Mouse (Mus musculus): ENCODE measurements around the gene Fbxo7. TPM values are rescaled to one million over a fixed set of nuclear protein-coding genes. Genes with fewer than 3 reads are reported as not detected.

Fbxo7 gene
- polyA plus RNA-seq, 1 experiment from 2014 or later, result 33.3 TPM

DNA sequence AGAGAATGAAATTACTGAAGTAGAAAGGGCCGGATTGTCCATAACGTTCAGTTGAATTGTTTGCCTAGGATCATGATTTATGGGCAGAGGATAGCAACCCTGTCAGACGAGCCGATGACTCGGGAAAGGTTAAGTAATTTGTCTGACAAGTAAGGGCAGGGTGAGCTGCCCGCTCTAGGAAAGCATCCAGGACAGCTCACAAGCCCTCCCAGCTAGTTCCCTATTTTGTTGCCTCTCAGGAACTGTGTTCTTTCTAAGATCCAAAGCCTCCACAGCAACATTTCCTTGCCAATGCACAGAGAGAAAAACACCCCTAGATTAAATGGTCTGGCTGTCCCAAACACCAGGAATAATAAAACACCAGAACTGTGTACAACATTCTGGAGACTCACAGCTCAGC, 11.1 kb upstream of the Fbxo7 start:
- H3K27ac ChIP-seq (ENCODE audit: low read depth, low read length), result no peak overlapping the region
- ATAC-seq (ENCODE audit: low FRiP score, low TSS enrichment), result no peak
- WGBS, result 7% methylated on average over 6 of the region's 6 CpGs
- 0 out of 2 replicates have a peak, but pooled peaks cover 13% of the 10 kb centered on the region for H3K27me3 ChIP-seq (ENCODE audit: control insufficient read depth, insufficient read depth, low read length)
- no peaks in the 10 kb centered on the region for H3K4me1 ChIP-seq (ENCODE audit: control insufficient read depth, insufficient read depth, low read length)
- no peaks in the 10 kb centered on the region for H3K36me3 ChIP-seq (ENCODE audit: control insufficient read depth, insufficient read depth, low read length)
- H3K9ac ChIP-seq (ENCODE audit: low read depth, low read length), result no peak overlapping the region
- no peaks in the 10 kb centered on the region for H3K9me3 ChIP-seq (ENCODE audit: control insufficient read depth, low read length)
- no peak overlapping the region for H3K4me3 ChIP-seq (ENCODE audit: low read length)
- H3K4me2 ChIP-seq (replicated peaks; ENCODE audit: low read depth, low read length), result no peak overlapping the region

DNA sequence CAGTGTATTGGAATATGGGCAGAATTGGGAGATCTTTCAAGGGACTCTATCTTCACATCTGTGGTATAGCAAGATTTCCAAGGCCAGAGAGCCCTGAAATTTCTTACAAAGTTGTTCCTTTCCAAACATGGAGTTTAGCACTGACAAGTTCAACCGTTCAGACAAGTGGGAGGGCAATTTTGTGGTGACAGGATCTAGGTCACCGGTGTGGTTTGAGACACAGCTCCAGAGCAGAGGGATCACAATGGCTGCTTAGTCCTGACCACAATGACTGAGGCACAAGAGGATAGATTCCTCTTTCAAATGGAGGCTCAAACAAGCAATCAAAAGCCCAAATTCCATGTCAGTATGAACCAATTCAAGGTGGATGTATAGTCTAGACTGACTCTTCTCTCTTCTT, 10.6 kb upstream of the Fbxo7 start:
- Histone ChIP-seq H3K27me3 (ENCODE audit: control insufficient read depth, insufficient read depth, low read length) (0 out of 2 replicates have a peak, but pooled peaks cover 13% of the 10 kb centered on the region), H3K36me3 (ENCODE audit: control insufficient read depth, insufficient read depth, low read length) (no peaks in the 10 kb centered on the region), H3K4me1 (ENCODE audit: control insufficient read depth, insufficient read depth, low read length) (no peaks in the 10 kb centered on the region), H3K9ac (ENCODE audit: low read depth, low read length) (no peak overlapping the region), H3K4me2 (replicated peaks; ENCODE audit: low read depth, low read length) (no peak overlapping the region), H3K9me3 (ENCODE audit: control insufficient read depth, low read length) (no peaks in the 10 kb centered on the region), H3K27ac (ENCODE audit: low read depth, low read length) (no peak overlapping the region), H3K4me3 (ENCODE audit: low read length) (no peak overlapping the region)
- 77% methylated on average over 2 of the region's 2 CpGs for WGBS
- no peak for ATAC-seq (ENCODE audit: low FRiP score, low TSS enrichment)

DNA sequence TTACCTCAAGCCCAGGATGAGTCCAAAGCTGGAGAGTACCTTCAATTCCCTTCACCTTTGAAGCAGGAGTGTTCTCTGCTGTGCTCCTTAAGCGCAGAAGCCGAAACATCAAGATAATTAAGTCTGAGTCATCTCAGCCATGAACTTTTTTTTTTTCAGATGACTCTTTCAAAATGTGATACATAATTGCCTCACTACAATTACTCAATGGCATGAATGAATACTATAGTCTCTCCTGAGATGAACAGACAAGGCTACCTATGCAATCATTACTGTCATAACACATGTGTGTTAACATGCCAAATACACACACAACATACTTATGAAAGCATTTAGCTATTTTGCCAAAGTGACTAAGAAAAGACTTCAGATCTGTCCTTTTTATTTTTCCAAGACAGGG, 10.0 kb upstream of the Fbxo7 start, which contains the start of gene Bpifc:
Gene Bpifc (minus strand): TSS at position 115 of the 400 bp plus-strand sequence.
- H3K4me2 ChIP-seq (replicated peaks; ENCODE audit: low read depth, low read length), result no peak within 1 kb of the TSS
- no peak within 1 kb of the TSS for H3K4me3 ChIP-seq (ENCODE audit: low read length)

DNA sequence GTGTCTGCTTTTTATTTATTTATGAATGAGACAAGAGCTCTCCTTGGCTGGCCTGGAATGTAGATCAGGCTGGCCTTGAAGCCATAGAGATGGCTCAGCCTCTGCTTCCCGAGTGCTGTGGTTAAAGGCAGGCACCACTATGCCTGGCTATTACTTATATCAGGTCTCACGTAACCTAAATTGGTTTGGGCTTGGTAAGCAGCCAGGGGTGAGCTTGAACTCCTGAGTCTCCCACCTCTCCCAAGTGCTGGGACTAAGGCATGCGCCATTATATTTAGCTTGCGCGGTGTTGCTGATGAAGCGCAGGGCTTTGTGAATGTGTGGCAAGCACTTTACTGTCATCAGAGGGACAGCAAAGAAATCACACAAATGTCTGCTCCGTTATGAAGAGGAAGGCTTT, 4.0 kb upstream of the Fbxo7 start:
- H3K9me3 ChIP-seq (ENCODE audit: control insufficient read depth, low read length), result no peaks in the 10 kb centered on the region
- H3K4me1 ChIP-seq (ENCODE audit: control insufficient read depth, insufficient read depth, low read length), result peaks cover 2% of the 10 kb centered on the region; the same call in 1 of the 2 replicates
- no peak for ATAC-seq (ENCODE audit: low FRiP score, low TSS enrichment)
- H3K4me2 ChIP-seq (replicated peaks; ENCODE audit: low read depth, low read length), result no peak overlapping the region
- WGBS, result 91% methylated on average over 7 of the region's 7 CpGs
- no peak overlapping the region for H3K27ac ChIP-seq (ENCODE audit: low read depth, low read length)
- H3K4me3 ChIP-seq (ENCODE audit: low read length), result no peak overlapping the region
- no peak overlapping the region for H3K9ac ChIP-seq (ENCODE audit: low read depth, low read length)
- H3K27me3 ChIP-seq (ENCODE audit: control insufficient read depth, insufficient read depth, low read length), result 0 out of 2 replicates have a peak, but pooled peaks cover 9% of the 10 kb centered on the region
- H3K36me3 ChIP-seq (ENCODE audit: control insufficient read depth, insufficient read depth, low read length), result no peaks in the 10 kb centered on the region

More for the DNA sequence above, 10.0 kb upstream of the Fbxo7 start, which contains the start of gene Bpifc:
- H3K4me1 ChIP-seq (ENCODE audit: control insufficient read depth, insufficient read depth, low read length), result no peaks in the 10 kb centered on the region
- H3K36me3 ChIP-seq (ENCODE audit: control insufficient read depth, insufficient read depth, low read length), result no peaks in the 10 kb centered on the region
- no peak for ATAC-seq (ENCODE audit: low FRiP score, low TSS enrichment)
- H3K27ac ChIP-seq (ENCODE audit: low read depth, low read length), result no peak within 1 kb of the TSS
- H3K9me3 ChIP-seq (ENCODE audit: control insufficient read depth, low read length), result no peaks in the 10 kb centered on the region
- 0 out of 2 replicates have a peak, but pooled peaks cover 13% of the 10 kb centered on the region for H3K27me3 ChIP-seq (ENCODE audit: control insufficient read depth, insufficient read depth, low read length)
- no peak within 1 kb of the TSS for H3K9ac ChIP-seq (ENCODE audit: low read depth, low read length)
- 84% methylated on average over 2 of the region's 2 CpGs for WGBS

DNA sequence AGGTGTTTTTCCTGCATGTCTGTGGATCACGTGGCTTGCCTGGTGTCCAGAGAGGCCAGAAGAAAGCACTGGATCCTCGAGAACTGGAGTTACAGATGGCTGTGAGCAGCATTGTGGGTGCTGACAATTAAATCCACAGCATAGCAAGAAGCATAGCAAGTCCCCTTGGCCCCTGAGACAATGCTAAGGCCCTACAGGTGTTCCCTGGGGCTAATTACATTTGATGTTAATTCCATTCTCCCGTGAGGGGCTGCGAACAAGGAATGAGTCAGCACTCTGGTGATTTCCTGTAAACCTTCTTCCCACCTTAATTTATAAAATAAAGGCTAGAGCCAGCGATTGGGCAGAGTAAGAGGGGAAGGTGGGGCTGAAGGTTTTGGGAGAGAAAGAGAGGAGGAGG, 3.0 kb upstream of the Fbxo7 start:
- ATAC-seq (ENCODE audit: low FRiP score, low TSS enrichment), result no peak

DNA sequence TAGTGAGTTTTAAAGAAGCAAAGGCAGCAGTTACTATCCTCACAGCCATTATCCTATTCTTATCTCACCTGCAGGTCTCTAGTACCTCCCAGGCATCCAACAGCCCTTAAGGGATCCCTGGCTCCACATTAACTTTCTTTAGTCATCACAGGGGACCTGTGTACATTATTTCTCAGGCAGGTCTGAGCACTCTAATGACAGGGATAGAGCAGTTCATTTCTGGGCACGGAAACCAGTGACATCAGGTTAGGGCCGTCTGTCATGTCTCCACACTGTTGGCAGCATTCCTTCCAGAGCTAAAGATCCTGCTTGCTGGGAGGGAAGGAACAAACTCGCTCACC, 394 bp upstream of the Fbxo7 start:
- no peaks in the 10 kb centered on the region for H3K9me3 ChIP-seq (ENCODE audit: control insufficient read depth, low read length)
- 0% methylated on average over 3 of the region's 3 CpGs for WGBS
- no peaks in the 10 kb centered on the region; the same call in 1 of the 2 replicates for H3K36me3 ChIP-seq (ENCODE audit: control insufficient read depth, insufficient read depth, low read length)
- H3K9ac ChIP-seq (ENCODE audit: low read depth, low read length), result peak overlapping the region; percentile 82
- peaks cover 4% of the 10 kb centered on the region; the same call in 1 of the 2 replicates for H3K4me1 ChIP-seq (ENCODE audit: control insufficient read depth, insufficient read depth, low read length)
- ATAC-seq (ENCODE audit: low FRiP score, low TSS enrichment), result no peak
- H3K27ac ChIP-seq (ENCODE audit: low read depth, low read length), result no peak overlapping the region
- peak overlapping the region; percentile 60 for H3K4me2 ChIP-seq (replicated peaks; ENCODE audit: low read depth, low read length)
- H3K4me3 ChIP-seq (ENCODE audit: low read length), result peak overlapping the region; percentile 93
- H3K27me3 ChIP-seq (ENCODE audit: control insufficient read depth, insufficient read depth, low read length), result 0 out of 2 replicates have a peak, but pooled peaks cover 3% of the 10 kb centered on the region

More for the DNA sequence above, 3.0 kb upstream of the Fbxo7 start:
- Histone ChIP-seq H3K9ac (ENCODE audit: low read depth, low read length) (no peak overlapping the region), H3K4me3 (ENCODE audit: low read length) (no peak overlapping the region), H3K4me1 (ENCODE audit: control insufficient read depth, insufficient read depth, low read length) (peaks cover 4% of the 10 kb centered on the region; the same call in 1 of the 2 replicates), H3K27ac (ENCODE audit: low read depth, low read length) (no peak overlapping the region), H3K36me3 (ENCODE audit: control insufficient read depth, insufficient read depth, low read length) (no peaks in the 10 kb centered on the region), H3K4me2 (replicated peaks; ENCODE audit: low read depth, low read length) (no peak overlapping the region), H3K27me3 (ENCODE audit: control insufficient read depth, insufficient read depth, low read length) (0 out of 2 replicates have a peak, but pooled peaks cover 9% of the 10 kb centered on the region), H3K9me3 (ENCODE audit: control insufficient read depth, low read length) (no peaks in the 10 kb centered on the region)
- WGBS, result 45% methylated on average over 5 of the region's 5 CpGs

DNA sequence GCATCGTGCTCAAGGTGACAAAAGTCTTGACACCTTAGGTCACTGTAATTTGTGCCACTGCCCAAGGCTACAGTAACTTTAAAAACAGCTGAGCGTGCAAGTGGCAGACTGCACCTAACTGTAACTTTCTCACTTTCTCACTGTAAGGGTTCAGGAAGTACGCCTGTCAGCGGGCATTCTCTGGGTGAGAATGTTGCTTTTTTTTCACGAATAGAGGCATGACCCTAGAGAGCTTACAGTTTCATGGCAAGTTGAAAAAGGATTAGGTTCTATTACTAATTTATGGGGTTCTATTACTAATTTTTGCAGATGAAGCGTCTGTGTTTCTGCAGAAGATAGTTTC, 673 bp downstream of the Fbxo7 start:
- peak overlapping the region; percentile 93 for H3K4me3 ChIP-seq (ENCODE audit: low read length)
- H3K27ac ChIP-seq (ENCODE audit: low read depth, low read length), result peak overlapping the region; percentile 88
- no peaks in the 10 kb centered on the region for H3K9me3 ChIP-seq (ENCODE audit: control insufficient read depth, low read length)
- H3K4me1 ChIP-seq (ENCODE audit: control insufficient read depth, insufficient read depth, low read length), result peaks cover 4% of the 10 kb centered on the region; the same call in 1 of the 2 replicates
- H3K36me3 ChIP-seq (ENCODE audit: control insufficient read depth, insufficient read depth, low read length), result no peaks in the 10 kb centered on the region; the same call in 1 of the 2 replicates
- H3K4me2 ChIP-seq (replicated peaks; ENCODE audit: low read depth, low read length), result peak overlapping the region; percentile 60
- WGBS, result 3% methylated on average over 6 of the region's 6 CpGs
- H3K9ac ChIP-seq (ENCODE audit: low read depth, low read length), result peak overlapping the region; percentile 82
- ATAC-seq (ENCODE audit: low FRiP score, low TSS enrichment), result no peak
- H3K27me3 ChIP-seq (ENCODE audit: control insufficient read depth, insufficient read depth, low read length), result 0 out of 2 replicates have a peak, but pooled peaks cover 3% of the 10 kb centered on the region

DNA sequence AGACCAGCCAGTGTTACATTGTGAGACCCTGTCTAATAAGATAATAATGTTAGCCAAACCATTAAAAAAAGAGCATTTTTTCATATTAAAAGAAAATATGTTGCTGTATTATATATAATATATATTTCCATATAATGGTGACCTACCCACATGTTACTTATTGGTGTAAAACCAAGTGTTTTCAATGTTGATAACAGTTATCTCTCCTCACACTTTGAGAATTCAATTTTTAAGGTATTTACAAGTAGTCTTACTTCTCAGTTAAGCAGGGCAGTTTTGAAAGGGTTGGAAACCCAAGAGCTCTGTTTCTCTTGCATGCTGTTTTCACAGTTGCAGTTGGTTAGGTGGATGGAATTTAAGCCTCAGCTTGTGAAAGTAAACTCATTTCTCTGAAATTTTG, 1.4 kb downstream of the Fbxo7 start:
- no peaks in the 10 kb centered on the region for H3K9me3 ChIP-seq (ENCODE audit: control insufficient read depth, low read length)
- no peak overlapping the region for H3K9ac ChIP-seq (ENCODE audit: low read depth, low read length)
- 0 out of 2 replicates have a peak, but pooled peaks cover 3% of the 10 kb centered on the region for H3K27me3 ChIP-seq (ENCODE audit: control insufficient read depth, insufficient read depth, low read length)
- H3K4me2 ChIP-seq (replicated peaks; ENCODE audit: low read depth, low read length), result peak overlapping the region; percentile 60
- peaks cover 4% of the 10 kb centered on the region; the same call in 1 of the 2 replicates for H3K4me1 ChIP-seq (ENCODE audit: control insufficient read depth, insufficient read depth, low read length)
- ATAC-seq (ENCODE audit: low FRiP score, low TSS enrichment), result no peak
- H3K27ac ChIP-seq (ENCODE audit: low read depth, low read length), result no peak overlapping the region
- peak overlapping the region; percentile 93; the same call in 1 of the 2 replicates for H3K4me3 ChIP-seq (ENCODE audit: low read length)
- H3K36me3 ChIP-seq (ENCODE audit: control insufficient read depth, insufficient read depth, low read length), result no peaks in the 10 kb centered on the region; the same call in 1 of the 2 replicates

DNA sequence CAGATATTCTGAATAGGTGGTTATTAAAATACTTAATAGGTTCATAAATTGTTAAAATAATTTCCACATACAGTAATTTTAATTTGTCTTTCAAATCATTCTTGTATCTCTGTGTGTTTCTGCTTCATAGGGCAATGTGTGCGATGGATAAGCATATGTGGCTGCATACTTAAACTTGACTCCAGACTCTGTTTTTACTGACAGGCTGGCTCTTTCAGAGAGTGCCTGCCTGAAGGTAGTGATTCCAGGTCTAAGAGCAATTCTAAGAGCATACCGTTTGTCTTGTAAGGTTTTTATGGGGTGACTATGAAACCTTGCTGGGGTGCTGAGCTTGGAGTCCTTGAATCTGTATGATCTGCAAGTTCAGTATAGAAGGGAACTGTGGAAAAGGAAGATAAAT, 4.1 kb downstream of the Fbxo7 start:
- no peaks in the 10 kb centered on the region for H3K9me3 ChIP-seq (ENCODE audit: control insufficient read depth, low read length)
- H3K4me2 ChIP-seq (replicated peaks; ENCODE audit: low read depth, low read length), result no peak overlapping the region
- no peak overlapping the region for H3K27ac ChIP-seq (ENCODE audit: low read depth, low read length)
- H3K4me3 ChIP-seq (ENCODE audit: low read length), result no peak overlapping the region
- H3K9ac ChIP-seq (ENCODE audit: low read depth, low read length), result no peak overlapping the region
- peaks cover 4% of the 10 kb centered on the region; the same call in 1 of the 2 replicates for H3K4me1 ChIP-seq (ENCODE audit: control insufficient read depth, insufficient read depth, low read length)
- WGBS, result 86% methylated on average over 2 of the region's 2 CpGs
- no peak for ATAC-seq (ENCODE audit: low FRiP score, low TSS enrichment)
- peaks cover 17% of the 10 kb centered on the region for H3K36me3 ChIP-seq (ENCODE audit: control insufficient read depth, insufficient read depth, low read length)
- H3K27me3 ChIP-seq (ENCODE audit: control insufficient read depth, insufficient read depth, low read length), result no peaks in the 10 kb centered on the region
